Mouse (Mus musculus): Measurements from ENCODE around the gene Pmepa1. TPM values are rescaled to one million over a fixed set of nuclear protein-coding genes. Genes with fewer than 3 reads are reported as not detected.

The Pmepa1 gene
- total and polyA plus RNA-seq, 3 experiments, result not detected

GRCm38 (mm10) chr2:173185282-173185681, 91.1 kb downstream of the Pmepa1 start:
- H3K9me3 ChIP-seq (replicated peaks; ENCODE audit: insufficient read depth, low read length), result no peaks in the 10 kb centered on the region
- H3K4me1 ChIP-seq (ENCODE audit: control insufficient read depth in 1 of 2, insufficient read depth in 2 of 2, low read length in 2 of 2), result no peaks in the 10 kb centered on the region
- no peaks in the 10 kb centered on the region for H3K36me3 ChIP-seq (ENCODE audit: control insufficient read depth in 1 of 2, insufficient read depth in 2 of 2, low read length in 2 of 2)
- H3K27ac ChIP-seq (ENCODE audit: control insufficient read depth, low read depth, low read length), result no peak overlapping the region
- no peaks in the 10 kb centered on the region for H3K79me2 ChIP-seq (ENCODE audit: control insufficient read depth, insufficient read depth, low read length, poor library complexity)
- H3K4me3 ChIP-seq (ENCODE audit: control insufficient read depth in 1 of 2, insufficient read depth in 1 of 2, low read depth in 2 of 2, low read length in 2 of 2), result no peak overlapping the region
- H3K27me3 ChIP-seq (ENCODE audit: control insufficient read depth in 1 of 2, insufficient read depth in 2 of 2, low read length in 2 of 2), result no peaks in the 10 kb centered on the region
- no peak overlapping the region for H3K9ac ChIP-seq (ENCODE audit: control insufficient read depth, low read depth, low read length, poor library complexity, severe bottlenecking)
- no peak for TF ChIP-seq HCFC1 (IDR thresholded peaks at IDR 0.05; ENCODE audit: low read depth, low read length)
- no peak for TF ChIP-seq E2F4 (IDR thresholded peaks at IDR 0.05; ENCODE audit: borderline replicate concordance, low read depth, low read length)
- no peak for TF ChIP-seq RAD21 (IDR thresholded peaks at IDR 0.05; ENCODE audit: low read depth, low read length)
- TF ChIP-seq TAL1 (IDR thresholded peaks at IDR 0.05; ENCODE audit: low read length), result no peak
- no peak for TF ChIP-seq MAX (IDR thresholded peaks at IDR 0.05; ENCODE audit: low read length)
- TF ChIP-seq CHD2 (IDR thresholded peaks at IDR 0.05; ENCODE audit: low read length), result no peak
- TF ChIP-seq ZMIZ1 (IDR thresholded peaks at IDR 0.05; ENCODE audit: low read depth, low read length), result no peak
- TF ChIP-seq ETS1 (IDR thresholded peaks at IDR 0.05; ENCODE audit: low read depth, low read length), result no peak
- TF ChIP-seq CHD1 (IDR thresholded peaks at IDR 0.05; ENCODE audit: low read depth, low read length), result no peak
- no peak for TF ChIP-seq ELF1 (IDR thresholded peaks at IDR 0.05; ENCODE audit: low read depth, low read length)
- TF ChIP-seq EP300 (IDR thresholded peaks at IDR 0.05; ENCODE audit: low read depth in 1 of 2, low read length in 2 of 2), result no peak
- TF ChIP-seq TCF12 (IDR thresholded peaks at IDR 0.05; ENCODE audit: low read depth, low read length), result no peak
- no peak for TF ChIP-seq CTCF (IDR thresholded peaks at IDR 0.05 in 2 of 3, conservative IDR thresholded peaks at IDR 0.05 in 1 of 3; ENCODE audit: control insufficient read depth in 1 of 3, insufficient read depth in 1 of 3, low read depth in 2 of 3, low read length in 3 of 3, poor library complexity in 1 of 3, severe bottlenecking in 1 of 3)
- TF ChIP-seq SMC3 (IDR thresholded peaks at IDR 0.05; ENCODE audit: low read depth, low read length), result no peak
- TF ChIP-seq GABPA (IDR thresholded peaks at IDR 0.05; ENCODE audit: low read depth, low read length), result no peak
- DNase-seq (ENCODE audit: low read depth, low spot score), result no peak

- no peak overlapping the region for H3K27ac ChIP-seq (ENCODE audit: control insufficient read depth, low read depth, low read length)
- DNase-seq (ENCODE audit: low read depth, low spot score), result no peak
- H3K36me3 ChIP-seq (ENCODE audit: control insufficient read depth in 1 of 2, insufficient read depth in 2 of 2, low read length in 2 of 2), result no peaks in the 10 kb centered on the region
- no peaks in the 10 kb centered on the region for H3K79me2 ChIP-seq (ENCODE audit: control insufficient read depth, insufficient read depth, low read length, poor library complexity)
- TF ChIP-seq ZMIZ1 (IDR thresholded peaks at IDR 0.05; ENCODE audit: low read depth, low read length) (no peak), MYC (IDR thresholded peaks at IDR 0.05; ENCODE audit: low read depth, low read length) (no peak), NELFE (IDR thresholded peaks at IDR 0.05; ENCODE audit: low read depth, low read length) (no peak), MEF2A (IDR thresholded peaks at IDR 0.05; ENCODE audit: extremely low read depth, insufficient replicate concordance, low read depth, low read length, poor library complexity, severe bottlenecking) (no peak), TBP (IDR thresholded peaks at IDR 0.05; ENCODE audit: low read depth, low read length) (no peak), USF1 (IDR thresholded peaks at IDR 0.05; ENCODE audit: low read depth, low read length) (no peak), ELF1 (IDR thresholded peaks at IDR 0.05; ENCODE audit: low read depth, low read length) (no peak), RAD21 (IDR thresholded peaks at IDR 0.05; ENCODE audit: low read depth, low read length) (no peak), NRF1 (IDR thresholded peaks at IDR 0.05; ENCODE audit: insufficient read depth, low read depth, low read length, poor library complexity, severe bottlenecking) (no peak), EP300 (IDR thresholded peaks at IDR 0.05; ENCODE audit: low read depth in 1 of 2, low read length in 2 of 2) (no peak), MAZ (IDR thresholded peaks at IDR 0.05; ENCODE audit: low read depth, low read length) (no peak), CHD2 (IDR thresholded peaks at IDR 0.05; ENCODE audit: low read length) (no peak), UBTF (IDR thresholded peaks at IDR 0.05; ENCODE audit: borderline replicate concordance, insufficient read depth, low read depth, low read length) (no peak), GATA1 (IDR thresholded peaks at IDR 0.05; ENCODE audit: low read depth, low read length) (no peak), MAFK (IDR thresholded peaks at IDR 0.05; ENCODE audit: borderline replicate concordance, low read depth, low read length) (no peak)
- H3K27me3 ChIP-seq (ENCODE audit: control insufficient read depth in 1 of 2, insufficient read depth in 2 of 2, low read length in 2 of 2), result no peaks in the 10 kb centered on the region
- H3K4me3 ChIP-seq (ENCODE audit: control insufficient read depth in 1 of 2, insufficient read depth in 1 of 2, low read depth in 2 of 2, low read length in 2 of 2), result no peak overlapping the region
- H3K4me1 ChIP-seq (ENCODE audit: control insufficient read depth in 1 of 2, insufficient read depth in 2 of 2, low read length in 2 of 2), result no peaks in the 10 kb centered on the region
- H3K9ac ChIP-seq (ENCODE audit: control insufficient read depth, low read depth, low read length, poor library complexity, severe bottlenecking), result no peak overlapping the region
- no peaks in the 10 kb centered on the region for H3K9me3 ChIP-seq (replicated peaks; ENCODE audit: insufficient read depth, low read length)
These were observed 91.8 kb downstream of the Pmepa1 start for GRCm38 (mm10) chr2:173184475-173185080.

Data from MEL (cell line).